ENCODE assay signal across 8 mouse cellular contexts in genomic region chr11:103139951-103140762, GRCm38 (mm10). TPM values are rescaled to one million over a fixed set of nuclear protein-coding genes. Genes with fewer than 3 reads are reported as not detected.
A peak's percentile ranks its signal among the peaks of the same experiment; 100 is the strongest.
DNase-seq lines count a peak whose midpoint lies in the region; ATAC-seq and TF ChIP-seq lines count a peak whose summit lies in the region.

No protein-coding gene starts in this region.

- no peaks in the 10 kb centered on the region for H3K36me3 ChIP-seq in heart, adult 2 months (ENCODE audit: control insufficient read depth, insufficient read depth, low read length)
- H3K36me3 ChIP-seq in lung, postnatal 0 days (ENCODE audit: insufficient read depth, low read length) = no peaks in the 10 kb centered on the region; the same call in 1 of the 2 replicates
- peaks cover 19% of the 10 kb centered on the region for H3K36me3 ChIP-seq in hindbrain, embryonic 14.5 days (replicated peaks; ENCODE audit: control insufficient read depth, insufficient read depth)
- no peaks in the 10 kb centered on the region; the same call in none of the 2 replicates for H3K36me3 ChIP-seq in stomach, embryonic 14.5 days (ENCODE audit: control insufficient read depth, insufficient read depth, low read length)

- 81% methylated on average over 14 of the region's 14 CpGs for WGBS in heart, adult 2 months
- 73% methylated on average over 14 of the region's 14 CpGs for WGBS in lung, postnatal 0 days
- WGBS in hindbrain, embryonic 14.5 days = 88% methylated on average over 14 of the region's 14 CpGs
- 74% methylated on average over 14 of the region's 14 CpGs for WGBS in stomach, embryonic 14.5 days

- H3K4me1 ChIP-seq in heart, adult 2 months (ENCODE audit: control insufficient read depth, insufficient read depth, low read length) = peaks cover 21% of the 10 kb centered on the region
- H3K4me1 ChIP-seq in lung, postnatal 0 days (ENCODE audit: insufficient read depth, low read depth, low read length) = peaks cover 18% of the 10 kb centered on the region; the same call in 1 of the 2 replicates
- H3K4me1 ChIP-seq in hindbrain, embryonic 14.5 days (replicated peaks; ENCODE audit: control insufficient read depth, insufficient read depth, low read length) = peaks cover 33% of the 10 kb centered on the region
- peaks cover 31% of the 10 kb centered on the region for H3K4me1 ChIP-seq in stomach, embryonic 14.5 days (ENCODE audit: control insufficient read depth, insufficient read depth, low read length)

- no peak for TF ChIP-seq EP300 in heart, adult 2 months (IDR thresholded peaks at IDR 0.05; ENCODE audit: insufficient read depth, low read depth, low read length)
- no peak for TF ChIP-seq EP300 in lung, postnatal 0 days (IDR thresholded peaks at IDR 0.05)

- H3K9me3 ChIP-seq in lung, postnatal 0 days (ENCODE audit: low read length) = no peaks in the 10 kb centered on the region
- H3K9me3 ChIP-seq in hindbrain, embryonic 14.5 days (ENCODE audit: control insufficient read depth, low read length) = no peaks in the 10 kb centered on the region
- H3K9me3 ChIP-seq in stomach, embryonic 14.5 days (ENCODE audit: control insufficient read depth, low read depth, low read length) = no peaks in the 10 kb centered on the region

- no peak for TF ChIP-seq CTCF in heart, adult 2 months (IDR thresholded peaks at IDR 0.05)
- TF ChIP-seq CTCF in lung, postnatal 0 days (IDR thresholded peaks at IDR 0.05) = no peak

- no peak overlapping the region for H3K4me3 ChIP-seq in heart, adult 2 months
- H3K4me3 ChIP-seq in lung, postnatal 0 days (ENCODE audit: low read depth, low read length) = no peak overlapping the region
- no peak overlapping the region for H3K4me3 ChIP-seq in hindbrain, embryonic 14.5 days (replicated peaks; ENCODE audit: low read length)
- H3K4me3 ChIP-seq in stomach, embryonic 14.5 days (ENCODE audit: low read depth, low read length) = no peak overlapping the region

- peak overlapping the region; percentile 82 for H3K27ac ChIP-seq in heart, adult 2 months
- H3K27ac ChIP-seq in lung, postnatal 0 days (ENCODE audit: low read length) = peak overlapping the region; percentile 86
- peak overlapping the region; percentile 51; the same call in 1 of the 2 replicates for H3K27ac ChIP-seq in hindbrain, embryonic 14.5 days
- peak overlapping the region; percentile 87 for H3K27ac ChIP-seq in stomach, embryonic 14.5 days (ENCODE audit: low read length)

- peak in 1 of 2 experiments; percentile 18 for DNase-seq in heart, adult 2 months
- DNase-seq in heart, postnatal 36 days = no peak
- no peak for DNase-seq in lung, postnatal 0 days (ENCODE audit: low spot score)
- DNase-seq in lung, adult 18-20 months = no peak
- no peak for DNase-seq in hindbrain, embryonic 14.5 days (ENCODE audit: low spot score)
- no peak for DNase-seq in thymus, postnatal 25 days
- DNase-seq in gastrocnemius, postnatal 4 days (ENCODE audit: low spot score in 2 of 2) = no peak

- intact Hi-C loops in heart, adult 2 months (cut with DNase I) = no loop called here
- intact Hi-C loops in heart, postnatal 36 days (cut with DNase I) = no loop called here

- H3K9ac ChIP-seq in heart, adult 2 months (ENCODE audit: low read depth, low read length) = no peak overlapping the region
- peak overlapping the region; percentile 1; the same call in 1 of the 2 replicates for H3K9ac ChIP-seq in lung, postnatal 0 days (replicated peaks; ENCODE audit: low read depth)
- no peak overlapping the region for H3K9ac ChIP-seq in hindbrain, embryonic 14.5 days
- no peak overlapping the region for H3K9ac ChIP-seq in stomach, embryonic 14.5 days (replicated peaks; ENCODE audit: low read depth, low read length)

- H3K4me2 ChIP-seq in lung, postnatal 0 days (replicated peaks; ENCODE audit: low read depth, low read length) = no peak overlapping the region
- H3K4me2 ChIP-seq in hindbrain, embryonic 14.5 days (replicated peaks) = no peak overlapping the region
- H3K4me2 ChIP-seq in stomach, embryonic 14.5 days (replicated peaks; ENCODE audit: low read depth, low read length) = no peak overlapping the region

- no peak for ATAC-seq in lung, postnatal 0 days
- no peak for ATAC-seq in hindbrain, embryonic 14.5 days (ENCODE audit: low FRiP score)
- ATAC-seq in stomach, embryonic 14.5 days (ENCODE audit: insufficient number of reproducible peaks, insufficient read depth, low FRiP score, low read depth) = no peak

- no peak for TF ChIP-seq POLR2A in heart, adult 2 months (IDR thresholded peaks at IDR 0.05; ENCODE audit: insufficient read depth, low read depth, low read length)

- H3K27me3 ChIP-seq in heart, adult 2 months (ENCODE audit: control insufficient read depth, insufficient read depth, low read length) = no peaks in the 10 kb centered on the region
- no peaks in the 10 kb centered on the region for H3K27me3 ChIP-seq in lung, postnatal 0 days (replicated peaks; ENCODE audit: insufficient read depth, low read length)
- H3K27me3 ChIP-seq in hindbrain, embryonic 14.5 days (ENCODE audit: control insufficient read depth, insufficient read depth, low read length) = no peaks in the 10 kb centered on the region
- no peaks in the 10 kb centered on the region for H3K27me3 ChIP-seq in stomach, embryonic 14.5 days (ENCODE audit: control insufficient read depth, insufficient read depth, low read length)

- H3K79me2 ChIP-seq in heart, adult 2 months (replicated peaks; ENCODE audit: control insufficient read depth, insufficient read depth, low read length) = no peaks in the 10 kb centered on the region

RNA-seq across cellular contexts. Expression of gene Hexim2, which starts 7.9 kb away (rescaled TPM):
- total RNA-seq in heart, adult 2 months (2021) = 1 to 10 TPM; 1.3 to 1.9 TPM
- polyA plus RNA-seq in heart, adult 2 months (2012; rRNA removed) = 2.6 and 2.9 TPM in 2 replicates
- 1 to 10 TPM; 2.0 to 2.1 TPM for total RNA-seq in heart, postnatal 36 days (2021)
- polyA plus RNA-seq in lung, postnatal 0 days (2015; fragmentation: Nextera tagmentation; extraction: Ambion mirVana) = 6.2 and 7.1 TPM in 2 replicates
- 20.9 and 24.2 TPM in 2 replicates for polyA plus RNA-seq in hindbrain, embryonic 14.5 days (2014; fragmentation: Nextera tagmentation; extraction: Ambion mirVana)
- 7.3 and 9.1 TPM in 2 replicates for polyA plus RNA-seq in stomach, embryonic 14.5 days (2014; fragmentation: Nextera tagmentation; extraction: Ambion mirVana)
- 1 to 10 TPM; 6.3 to 7.0 TPM for total RNA-seq in gastrocnemius, postnatal 4 days (2021)

RNA-seq across cellular contexts. Expression of gene Hexim1, which starts 24.1 kb away (rescaled TPM):
- 10 to 100 TPM; 18.2 to 19.3 TPM for total RNA-seq in heart, adult 2 months (2021)
- 7.8 and 9.0 TPM in 2 replicates for polyA plus RNA-seq in heart, adult 2 months (2012; rRNA removed)
- total RNA-seq in heart, postnatal 36 days (2021) = 10 to 100 TPM; 18.0 to 20.5 TPM
- polyA plus RNA-seq in lung, postnatal 0 days (2015; fragmentation: Nextera tagmentation; extraction: Ambion mirVana) = 6.5 TPM in 2 replicates
- 5.3 and 5.6 TPM in 2 replicates for polyA plus RNA-seq in hindbrain, embryonic 14.5 days (2014; fragmentation: Nextera tagmentation; extraction: Ambion mirVana)
- polyA plus RNA-seq in stomach, embryonic 14.5 days (2014; fragmentation: Nextera tagmentation; extraction: Ambion mirVana) = 7.6 and 7.7 TPM in 2 replicates
- total RNA-seq in gastrocnemius, postnatal 4 days (2021) = 10 to 100 TPM; 26.9 to 29.6 TPM

RNA-seq across cellular contexts. Expression of gene Fmnl1, which starts 30.8 kb away (rescaled TPM):
- total RNA-seq in heart, adult 2 months (2021) = 10 to 100 TPM; 12.1 to 14.5 TPM
- polyA plus RNA-seq in heart, adult 2 months (2012; rRNA removed) = 12.8 and 14.2 TPM in 2 replicates
- total RNA-seq in heart, postnatal 36 days (2021) = 10 to 100 TPM; 12.4 to 20.9 TPM
- polyA plus RNA-seq in lung, postnatal 0 days (2015; fragmentation: Nextera tagmentation; extraction: Ambion mirVana) = 4.1 and 4.9 TPM in 2 replicates
- 6.1 and 8.0 TPM in 2 replicates for polyA plus RNA-seq in hindbrain, embryonic 14.5 days (2014; fragmentation: Nextera tagmentation; extraction: Ambion mirVana)
- 1.7 and 2.3 TPM in 2 replicates for polyA plus RNA-seq in stomach, embryonic 14.5 days (2014; fragmentation: Nextera tagmentation; extraction: Ambion mirVana)
- total RNA-seq in gastrocnemius, postnatal 4 days (2021) = 1 to 10 TPM; 8.1 to 8.2 TPM

RNA-seq across cellular contexts. Expression of gene Acbd4, which starts 38.7 kb away (rescaled TPM):
- total RNA-seq in heart, adult 2 months (2021) = 10 to 100 TPM; 27.8 to 38.1 TPM
- 27.5 and 27.8 TPM in 2 replicates for polyA plus RNA-seq in heart, adult 2 months (2012; rRNA removed)
- 10 to 100 TPM; 37.4 to 41.4 TPM for total RNA-seq in heart, postnatal 36 days (2021)
- 28.8 and 34.5 TPM in 2 replicates for polyA plus RNA-seq in lung, postnatal 0 days (2015; fragmentation: Nextera tagmentation; extraction: Ambion mirVana)
- 8.3 and 10.6 TPM in 2 replicates for polyA plus RNA-seq in hindbrain, embryonic 14.5 days (2014; fragmentation: Nextera tagmentation; extraction: Ambion mirVana)
- polyA plus RNA-seq in stomach, embryonic 14.5 days (2014; fragmentation: Nextera tagmentation; extraction: Ambion mirVana) = 17.7 and 20.4 TPM in 2 replicates
- total RNA-seq in gastrocnemius, postnatal 4 days (2021) = 10 to 100 TPM; 45.0 to 53.0 TPM

RNA-seq across cellular contexts. Expression of gene Plcd3, which starts 38.7 kb away (rescaled TPM):
- total RNA-seq in heart, adult 2 months (2021) = 10 to 100 TPM; 13.7 to 14.0 TPM
- 20.6 and 22.3 TPM in 2 replicates for polyA plus RNA-seq in heart, adult 2 months (2012; rRNA removed)
- 10 to 100 TPM; 16.1 to 18.3 TPM for total RNA-seq in heart, postnatal 36 days (2021)
- 3.7 and 3.8 TPM in 2 replicates for polyA plus RNA-seq in lung, postnatal 0 days (2015; fragmentation: Nextera tagmentation; extraction: Ambion mirVana)
- 1.7 and 1.9 TPM in 2 replicates for polyA plus RNA-seq in hindbrain, embryonic 14.5 days (2014; fragmentation: Nextera tagmentation; extraction: Ambion mirVana)
- 2.5 TPM in 2 replicates for polyA plus RNA-seq in stomach, embryonic 14.5 days (2014; fragmentation: Nextera tagmentation; extraction: Ambion mirVana)
- 10 to 100 TPM in 1 of 2 experiments, 1 to 10 TPM in 1; 9.3 to 12.4 TPM for total RNA-seq in gastrocnemius, postnatal 4 days (2021)
